In the genomic region with DNA sequence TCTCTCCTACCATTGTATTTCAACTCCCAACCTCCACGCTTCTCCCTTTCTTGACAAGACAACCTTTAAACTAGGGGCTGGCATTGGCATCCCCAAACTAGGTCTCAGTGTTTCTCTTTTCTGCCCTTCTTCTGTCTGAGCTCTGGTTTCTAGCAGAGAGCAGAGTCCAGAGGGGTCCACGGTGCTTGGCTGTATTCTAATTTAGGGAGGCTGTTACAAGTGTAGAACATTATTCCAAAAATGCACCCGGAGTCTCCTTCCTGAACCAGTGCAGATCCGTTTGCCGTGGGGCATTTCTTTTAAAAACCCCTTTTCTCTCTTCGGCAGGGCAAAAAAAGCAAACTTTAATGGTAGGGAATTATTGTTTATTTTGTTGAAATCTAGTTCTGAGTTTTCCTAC, we compare ENCODE assay signal across 8 mouse cellular contexts. TPM values are rescaled to one million over a fixed set of nuclear protein-coding genes. Genes with fewer than 3 reads are reported as not detected.
DNase-seq lines count a peak whose midpoint lies in the region; ATAC-seq and TF ChIP-seq lines count a peak whose summit lies in the region.

No protein-coding gene starts in this region.

- no peak for ATAC-seq in embryonic facial prominence, embryonic 13.5 days (ENCODE audit: insufficient number of reproducible peaks, insufficient read depth, low FRiP score, low TSS enrichment, low read depth)
- ATAC-seq in hindbrain, embryonic 14.5 days (ENCODE audit: low FRiP score): no peak
- ATAC-seq in midbrain, embryonic 11.5 days (ENCODE audit: low FRiP score): no peak
- ATAC-seq in erythroid progenitor cell, adult 5-6 weeks (replicated peaks; ENCODE audit: low FRiP score, poor library complexity, severe bottlenecking): no peak

- peaks cover 16% of the 10 kb centered on the region; the same call in 1 of the 2 replicates for H3K4me1 ChIP-seq in liver, adult 2 months (ENCODE audit: control insufficient read depth, insufficient read depth, low read length)
- H3K4me1 ChIP-seq in embryonic facial prominence, embryonic 13.5 days: peaks cover 51% of the 10 kb centered on the region
- H3K4me1 ChIP-seq in hindbrain, embryonic 14.5 days (replicated peaks; ENCODE audit: control insufficient read depth, insufficient read depth, low read length): peaks cover 44% of the 10 kb centered on the region
- H3K4me1 ChIP-seq in midbrain, embryonic 11.5 days (ENCODE audit: control insufficient read depth, insufficient read depth, low read length): peaks cover 43% of the 10 kb centered on the region

- no peak for DNase-seq in liver, adult 2 months (ENCODE audit: extremely low read depth, low read depth, low spot score)
- DNase-seq in liver: no peak
- no peak for DNase-seq in hindbrain, embryonic 14.5 days (ENCODE audit: low spot score)
- no peak for DNase-seq in midbrain, embryonic 11.5 days (ENCODE audit: low spot score, missing footprints)
- DNase-seq in layer of hippocampus, adult 9-11 months: no peak
- no peak for DNase-seq in adrenal gland, adult 8-10 months

- TF ChIP-seq POLR2A in liver, adult 2 months (IDR thresholded peaks at IDR 0.05; ENCODE audit: extremely low read depth, insufficient read depth, low read length): no peak

- no peak overlapping the region for H3K4me3 ChIP-seq in liver, adult 2 months (ENCODE audit: insufficient read depth, low read depth, low read length)
- H3K4me3 ChIP-seq in embryonic facial prominence, embryonic 13.5 days: peak overlapping the region; percentile 100
- peak overlapping the region; percentile 76 for H3K4me3 ChIP-seq in hindbrain, embryonic 14.5 days (replicated peaks; ENCODE audit: low read length)
- peak overlapping the region; percentile 12; the same call in 1 of the 2 replicates for H3K4me3 ChIP-seq in midbrain, embryonic 11.5 days (ENCODE audit: low read depth, low read length)

- peak overlapping the region; percentile 34; the same call in 1 of the 2 replicates for H3K9ac ChIP-seq in liver, adult 2 months (ENCODE audit: low read depth, low read length)
- peak overlapping the region; percentile 59 for H3K9ac ChIP-seq in embryonic facial prominence, embryonic 13.5 days
- peak overlapping the region; percentile 54 for H3K9ac ChIP-seq in hindbrain, embryonic 14.5 days
- peak overlapping the region; percentile 54 for H3K9ac ChIP-seq in midbrain, embryonic 11.5 days (ENCODE audit: low read length)

- peak overlapping the region; percentile 93 for H3K4me2 ChIP-seq in embryonic facial prominence, embryonic 13.5 days
- H3K4me2 ChIP-seq in hindbrain, embryonic 14.5 days (replicated peaks): peak overlapping the region; percentile 66
- H3K4me2 ChIP-seq in midbrain, embryonic 11.5 days: peak overlapping the region; percentile 98

- H3K9me3 ChIP-seq in embryonic facial prominence, embryonic 13.5 days: no peaks in the 10 kb centered on the region
- no peaks in the 10 kb centered on the region for H3K9me3 ChIP-seq in hindbrain, embryonic 14.5 days (ENCODE audit: control insufficient read depth, low read length)
- no peaks in the 10 kb centered on the region for H3K9me3 ChIP-seq in midbrain, embryonic 11.5 days (ENCODE audit: control insufficient read depth, low read length)

- TF ChIP-seq CTCF in liver, adult 2 months (IDR thresholded peaks at IDR 0.05; ENCODE audit: low read depth, low read length): no peak

- no peaks in the 10 kb centered on the region for H3K36me3 ChIP-seq in liver, adult 2 months (ENCODE audit: control insufficient read depth, insufficient read depth, low read length)
- peaks cover 8% of the 10 kb centered on the region for H3K36me3 ChIP-seq in embryonic facial prominence, embryonic 13.5 days
- H3K36me3 ChIP-seq in hindbrain, embryonic 14.5 days (replicated peaks; ENCODE audit: control insufficient read depth, insufficient read depth): peaks cover 11% of the 10 kb centered on the region
- peaks cover 6% of the 10 kb centered on the region for H3K36me3 ChIP-seq in midbrain, embryonic 11.5 days (ENCODE audit: control insufficient read depth, insufficient read depth, low read length)

- peak overlapping the region; percentile 83 for H3K27ac ChIP-seq in liver, adult 2 months (replicated peaks; ENCODE audit: insufficient read depth, low read depth, low read length)
- H3K27ac ChIP-seq in embryonic facial prominence, embryonic 13.5 days: peak overlapping the region; percentile 100
- H3K27ac ChIP-seq in hindbrain, embryonic 14.5 days: peak overlapping the region; percentile 100
- peak overlapping the region; percentile 99 for H3K27ac ChIP-seq in midbrain, embryonic 11.5 days (ENCODE audit: low read depth, low read length)

- 2% methylated on average over 6 of the region's 6 CpGs for WGBS in liver, adult 2 months
- 2% methylated on average over 6 of the region's 6 CpGs for WGBS in embryonic facial prominence, embryonic 13.5 days
- 0% methylated on average over 6 of the region's 6 CpGs for WGBS in hindbrain, embryonic 14.5 days
- 0% methylated on average over 6 of the region's 6 CpGs for WGBS in midbrain, embryonic 11.5 days

- peaks cover 19% of the 10 kb centered on the region for H3K79me2 ChIP-seq in liver, adult 2 months (ENCODE audit: control insufficient read depth, insufficient read depth, low read length)

- H3K27me3 ChIP-seq in liver, adult 2 months (ENCODE audit: control insufficient read depth, insufficient read depth, low read length): no peaks in the 10 kb centered on the region
- H3K27me3 ChIP-seq in embryonic facial prominence, embryonic 13.5 days: no peaks in the 10 kb centered on the region
- no peaks in the 10 kb centered on the region for H3K27me3 ChIP-seq in hindbrain, embryonic 14.5 days (ENCODE audit: control insufficient read depth, insufficient read depth, low read length)
- no peaks in the 10 kb centered on the region for H3K27me3 ChIP-seq in midbrain, embryonic 11.5 days (ENCODE audit: control insufficient read depth, insufficient read depth, low read length)

RNA-seq across cellular contexts. Expression of a gene that starts 0.7 kb away (rescaled TPM):
- 12.9 and 19.8 TPM in 2 replicates for total RNA-seq in liver, adult 2 months (2014; rRNA removed)
- 32.8 and 36.7 TPM in 2 replicates for polyA plus RNA-seq in liver, adult 2 months (2012; rRNA removed)
- polyA plus RNA-seq in embryonic facial prominence, embryonic 13.5 days (2015; fragmentation: Nextera tagmentation; extraction: Ambion mirVana): 172 and 190 TPM in 2 replicates
- 93.0 and 100 TPM in 2 replicates for polyA plus RNA-seq in hindbrain, embryonic 14.5 days (2014; fragmentation: Nextera tagmentation; extraction: Ambion mirVana)
- 124 and 132 TPM in 2 replicates for polyA plus RNA-seq in midbrain, embryonic 11.5 days (2014; fragmentation: Nextera tagmentation; extraction: Ambion mirVana)
- 100 to 1,000 TPM in 2 of 4 experiments, 10 to 100 TPM in 2; 70.3 to 121 (median 101) TPM for total RNA-seq in adrenal gland, adult 8-10 months (2022)
- total RNA-seq in erythroid progenitor cell, adult 5-6 weeks (2015; ENCODE audit: low replicate concordance): 181 and 212 TPM in 2 replicates
- total RNA-seq in erythroid progenitor cell, adult 5-6 weeks (2017; ENCODE audit: low replicate concordance): 93.7 and 104 TPM in 2 replicates
